Mouse (Mus musculus): ENCODE results near the gene Gnai3.

Gene Gnai3

GRCm38 (mm10) chr3:108098316-108098715, 47.6 kb downstream of the Gnai3 start:
- TF ChIP-seq GATA4 (IDR thresholded peaks at IDR 0.05; ENCODE audit: insufficient replicate concordance, low read length), result no peak

DNA sequence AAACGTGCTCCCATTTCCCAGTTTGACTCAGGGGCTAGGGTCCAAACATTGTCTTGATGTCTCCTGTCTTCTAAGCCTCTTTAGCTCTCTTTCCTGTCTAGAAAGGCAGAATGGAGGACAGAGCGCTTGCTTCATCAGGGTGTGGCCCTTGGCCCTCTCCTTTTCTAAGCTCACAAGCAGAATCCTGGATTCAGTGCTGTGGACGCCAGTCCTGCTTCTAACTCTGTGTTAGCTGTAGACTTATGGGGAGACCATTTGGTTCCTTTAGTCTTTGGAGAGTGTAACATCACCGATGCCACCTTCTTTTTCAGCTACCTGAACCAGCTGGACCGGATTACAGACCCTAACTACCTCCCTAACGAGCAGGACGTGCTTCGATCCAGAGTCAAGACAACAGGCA, 48.3 kb downstream of the Gnai3 start:
- TF ChIP-seq GATA4 (IDR thresholded peaks at IDR 0.05; ENCODE audit: insufficient replicate concordance, low read length), result no peak

- TF ChIP-seq GATA4 (IDR thresholded peaks at IDR 0.05; ENCODE audit: insufficient replicate concordance, low read length), result no peak
Measured at GRCm38 (mm10) chr3:108096726-108097125, 49.2 kb downstream of the Gnai3 start.

DNA sequence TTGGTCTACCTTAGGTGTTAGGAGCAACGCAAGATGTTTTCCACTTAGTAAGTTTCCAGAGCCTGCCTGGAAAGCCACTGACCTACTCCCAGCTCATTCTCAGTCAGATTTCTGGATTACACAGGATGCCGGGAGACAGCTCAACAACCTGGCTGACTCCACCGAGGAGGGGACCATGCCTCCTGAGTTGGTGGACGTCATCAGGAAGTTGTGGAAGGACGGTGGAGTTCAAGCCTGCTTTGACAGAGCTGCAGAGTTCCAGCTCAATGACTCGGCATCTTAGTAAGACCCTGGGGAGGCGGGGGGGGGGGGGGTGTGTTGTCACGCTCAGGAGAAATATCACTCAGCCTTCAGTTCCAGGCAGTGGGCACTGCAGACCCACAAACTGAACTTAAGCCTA, 49.7 kb downstream of the Gnai3 start:
- no peak for TF ChIP-seq GATA4 (IDR thresholded peaks at IDR 0.05; ENCODE audit: insufficient replicate concordance, low read length)

DNA sequence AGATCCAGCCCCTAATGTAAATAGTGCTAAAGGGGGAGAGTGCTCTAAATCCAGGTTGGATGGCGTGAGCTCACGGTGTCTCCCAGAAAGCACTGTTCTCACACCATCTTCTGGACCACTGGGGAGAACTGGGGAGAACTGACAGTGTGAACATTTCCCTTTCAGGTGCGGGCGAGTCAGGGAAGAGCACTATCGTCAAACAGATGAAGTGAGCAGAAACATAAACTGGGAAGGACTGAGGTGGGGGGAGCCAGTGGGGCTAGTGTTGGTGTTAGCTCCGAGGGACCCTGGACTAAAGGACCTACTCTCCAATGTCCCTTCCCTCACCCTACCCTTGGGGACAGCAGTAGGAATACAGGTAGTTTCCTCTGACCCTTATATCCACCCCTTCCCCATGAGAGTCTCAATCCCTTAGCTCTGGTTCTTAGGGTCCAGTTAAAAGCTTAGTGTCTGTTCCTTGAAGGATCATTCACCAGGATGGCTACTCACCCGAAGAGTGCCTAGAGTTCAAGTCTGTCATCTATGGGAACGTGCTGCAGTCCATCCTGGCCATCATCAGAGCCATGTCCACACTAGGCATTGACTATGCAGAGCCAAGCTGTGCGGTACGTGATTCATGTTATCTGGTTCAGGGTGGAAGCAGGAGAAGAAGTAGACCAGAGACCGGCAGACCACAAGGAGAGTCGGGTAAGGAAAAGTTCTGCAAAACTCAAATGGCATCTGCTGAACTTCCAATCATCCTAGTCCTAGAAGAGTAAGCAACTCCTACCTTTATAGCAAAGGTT, 50.8 kb downstream of the Gnai3 start:
- TF ChIP-seq GATA4 (IDR thresholded peaks at IDR 0.05; ENCODE audit: insufficient replicate concordance, low read length), result no peak

DNA sequence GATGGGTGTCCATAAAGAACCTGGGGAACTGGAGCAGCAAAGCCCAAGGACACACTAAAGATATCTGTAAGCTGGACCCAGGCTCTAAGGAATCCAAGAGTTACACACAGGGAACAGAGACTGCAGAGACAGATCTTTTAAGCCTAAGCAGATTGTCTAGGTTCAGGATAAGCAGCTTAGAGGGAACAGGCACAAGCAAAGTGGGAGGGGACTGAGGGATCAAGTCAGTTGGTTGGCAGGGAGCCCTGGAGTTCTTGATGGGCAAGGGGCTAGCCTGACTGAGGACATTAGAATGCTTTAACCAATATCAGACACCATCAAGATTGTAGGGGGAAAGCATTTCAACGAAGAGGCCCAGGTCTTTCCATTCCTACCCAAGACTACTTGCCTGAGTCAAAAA, 51.8 kb downstream of the Gnai3 start:
- TF ChIP-seq GATA4 (IDR thresholded peaks at IDR 0.05; ENCODE audit: insufficient replicate concordance, low read length), result no peak

DNA sequence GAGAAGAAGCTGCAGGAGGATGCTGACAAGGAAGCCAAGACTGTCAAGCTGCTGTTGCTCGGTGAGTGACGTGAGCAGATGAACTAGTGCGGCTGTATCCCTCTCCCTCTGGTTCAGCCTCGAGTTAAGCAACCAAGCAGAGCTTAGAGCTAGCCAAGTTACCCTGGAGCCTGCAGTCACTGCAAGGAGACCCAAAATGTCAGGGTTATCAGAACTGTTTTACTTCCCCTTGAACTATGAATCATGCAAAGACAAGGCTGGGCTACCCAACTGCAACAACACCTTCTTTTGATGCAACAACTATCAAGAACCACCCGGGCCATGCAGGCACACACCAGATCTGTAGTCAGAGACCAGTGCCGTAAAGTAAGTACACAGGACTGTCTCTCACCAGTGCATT, 52.6 kb downstream of the Gnai3 start:
- no peak for TF ChIP-seq GATA4 (IDR thresholded peaks at IDR 0.05; ENCODE audit: insufficient replicate concordance, low read length)

DNA sequence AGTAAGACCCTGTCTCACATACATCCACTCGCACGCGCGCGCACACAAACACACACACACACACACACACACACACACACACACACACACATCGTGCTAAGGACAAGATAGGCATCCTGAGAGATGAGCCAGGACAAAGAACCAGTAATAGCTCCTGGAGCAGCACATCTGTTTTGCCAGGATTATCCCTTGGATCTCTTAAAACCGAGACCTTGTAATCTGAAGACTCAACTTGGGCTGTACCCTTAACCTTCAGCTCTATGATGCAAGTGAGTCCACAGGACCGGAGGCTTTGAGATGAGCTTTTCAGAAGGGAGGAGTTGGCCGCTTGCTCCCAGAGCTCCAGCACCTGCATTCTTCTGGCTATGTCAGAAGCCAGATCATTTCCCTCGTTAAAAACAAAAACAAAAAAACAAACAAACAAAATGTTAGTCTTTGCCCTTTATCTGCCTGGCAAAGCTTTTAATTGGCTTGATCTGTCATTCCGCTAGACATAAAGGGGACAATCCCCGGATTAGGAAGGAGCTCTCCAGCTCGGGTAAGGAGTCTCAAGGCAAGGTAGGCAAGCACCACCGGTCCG, 53.3 kb downstream of the Gnai3 start, which contains the start of gene Gnat2:
Gene Gnat2, plus strand, starts transcription at position 254 of the 580 bp plus-strand sequence.
- no peak for TF ChIP-seq GATA4 (IDR thresholded peaks at IDR 0.05; ENCODE audit: insufficient replicate concordance, low read length)

GRCm38 (mm10) chr3:108092030-108092429, 53.9 kb downstream of the Gnai3 start:
- no peak for TF ChIP-seq GATA4 (IDR thresholded peaks at IDR 0.05; ENCODE audit: insufficient replicate concordance, low read length)

- TF ChIP-seq GATA4 (IDR thresholded peaks at IDR 0.05; ENCODE audit: insufficient replicate concordance, low read length), result no peak
Measured at GRCm38 (mm10) chr3:108090561-108090960, 55.4 kb downstream of the Gnai3 start.

DNA sequence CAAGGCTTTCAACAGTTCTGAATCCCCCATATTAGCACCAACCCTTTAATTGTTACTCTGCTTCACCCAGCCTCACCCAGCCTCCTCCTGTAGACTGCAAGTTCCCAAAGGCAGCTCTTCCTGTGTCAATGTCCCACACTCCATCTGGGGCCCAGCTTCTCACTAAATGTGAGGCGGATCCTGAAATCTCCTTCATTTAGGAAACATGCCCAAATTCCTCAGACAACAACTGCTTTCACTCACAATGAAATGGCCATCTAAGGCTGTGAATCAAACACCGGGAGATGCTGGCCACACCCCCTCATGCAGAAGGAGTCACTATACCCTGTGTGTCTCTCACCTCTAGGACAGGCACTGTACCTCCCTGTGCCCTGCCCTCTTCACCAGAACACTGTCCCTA, 56.0 kb downstream of the Gnai3 start:
- no peak for TF ChIP-seq GATA4 (IDR thresholded peaks at IDR 0.05; ENCODE audit: insufficient replicate concordance, low read length)

DNA sequence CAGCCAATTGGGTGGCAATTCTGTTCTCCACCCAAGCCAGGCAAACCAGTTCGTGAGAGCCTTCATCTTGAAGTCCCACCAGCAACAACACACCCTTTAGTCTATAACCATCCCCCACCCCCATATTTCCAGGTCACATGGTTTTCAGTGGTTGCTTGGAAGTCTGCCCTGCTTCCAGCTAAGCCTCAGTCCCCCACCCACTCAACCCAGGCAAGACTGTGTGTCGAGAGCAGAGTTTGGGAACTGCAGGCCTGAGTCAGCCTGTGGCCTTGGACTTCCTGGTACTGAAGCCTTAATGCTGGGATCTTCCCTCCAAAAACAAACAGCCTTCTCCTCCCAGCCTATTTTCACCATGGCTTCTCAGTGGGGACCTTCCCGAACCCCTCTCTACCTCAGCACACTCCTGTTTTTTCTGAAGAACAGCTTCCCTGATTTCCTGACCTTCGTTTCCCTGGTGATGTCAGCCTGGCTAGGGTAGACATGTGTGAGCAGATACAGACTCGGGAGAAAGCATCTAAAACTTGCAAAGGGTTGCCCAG, 57.0 kb downstream of the Gnai3 start:
- no peak for TF ChIP-seq GATA4 (IDR thresholded peaks at IDR 0.05; ENCODE audit: insufficient replicate concordance, low read length)

GRCm38 (mm10) chr3:108087329-108087728, 58.6 kb downstream of the Gnai3 start:
- TF ChIP-seq GATA4 (IDR thresholded peaks at IDR 0.05; ENCODE audit: insufficient replicate concordance, low read length), result no peak

DNA sequence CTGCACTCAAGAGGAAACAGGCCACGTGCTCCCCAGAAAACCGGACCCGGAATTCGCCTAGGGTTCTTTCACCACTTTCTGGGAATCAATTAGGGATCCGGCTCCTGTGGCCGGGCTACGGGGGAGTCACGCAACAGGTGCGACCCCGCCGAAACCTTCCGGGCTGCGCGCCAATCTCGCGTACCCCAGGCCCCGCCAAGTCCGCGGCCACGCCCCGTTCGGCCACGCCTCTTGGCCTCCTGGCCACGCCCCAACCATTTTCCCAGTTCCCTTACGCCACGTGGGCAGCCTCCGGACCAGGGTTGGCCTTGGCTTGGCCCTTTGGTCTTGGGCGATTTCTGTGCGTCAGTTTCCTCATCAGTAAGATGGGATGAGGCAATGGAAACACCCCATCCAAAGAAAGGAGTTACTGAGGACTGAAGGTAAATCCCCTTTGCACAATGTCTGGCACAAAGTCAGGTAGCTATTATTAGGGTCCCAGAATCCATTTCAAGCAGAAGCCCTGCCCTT, 59.4 kb downstream of the Gnai3 start, which contains the start of gene Ampd2:
Gene Ampd2, minus strand, starts transcription at position 182 of the 510 bp plus-strand sequence.
- TF ChIP-seq GATA4 (IDR thresholded peaks at IDR 0.05; ENCODE audit: insufficient replicate concordance, low read length), result no peak

- TF ChIP-seq GATA4 (IDR thresholded peaks at IDR 0.05; ENCODE audit: insufficient replicate concordance, low read length), result no peak
Measured at GRCm38 (mm10) chr3:108085721-108086469, 60.1 kb downstream of the Gnai3 start.
